Mouse (Mus musculus) layer of hippocampus, adult 9-11 months (tissue): ENCODE data around the gene Glis3.

ENCODE experiments used
- DNase-seq: peaks from one replicate; pipeline ENCODE4 v3.0.0; 2022

Gene Glis3

GRCm38 (mm10) chr19:28377788-28378295 lies 302.0 kb downstream of the Glis3 start:
- DNase-seq: no peak

DNA sequence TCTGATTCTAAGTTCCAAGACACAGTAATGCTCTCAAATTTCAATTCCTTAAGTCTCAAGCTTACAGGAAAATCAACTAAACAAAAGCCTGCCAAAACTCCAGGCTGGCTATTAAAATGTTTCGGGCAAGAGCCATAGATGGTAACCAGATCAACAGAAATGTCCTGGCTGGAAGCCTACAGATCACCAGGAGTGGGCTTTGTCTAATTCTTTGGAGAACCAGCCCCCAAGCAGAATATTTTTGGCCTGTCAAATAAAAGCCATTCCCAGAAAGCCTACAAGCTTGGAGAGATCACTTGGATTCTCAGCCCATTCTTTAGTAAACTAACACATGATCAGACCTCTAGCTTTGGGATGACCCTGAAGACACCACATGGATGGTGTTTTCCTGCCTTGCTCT lies 303.5 kb downstream of the Glis3 start:
- no peak for DNase-seq

- DNase-seq: no peak
Measured at GRCm38 (mm10) chr19:28375746-28376145, 304.1 kb downstream of the Glis3 start.

DNA sequence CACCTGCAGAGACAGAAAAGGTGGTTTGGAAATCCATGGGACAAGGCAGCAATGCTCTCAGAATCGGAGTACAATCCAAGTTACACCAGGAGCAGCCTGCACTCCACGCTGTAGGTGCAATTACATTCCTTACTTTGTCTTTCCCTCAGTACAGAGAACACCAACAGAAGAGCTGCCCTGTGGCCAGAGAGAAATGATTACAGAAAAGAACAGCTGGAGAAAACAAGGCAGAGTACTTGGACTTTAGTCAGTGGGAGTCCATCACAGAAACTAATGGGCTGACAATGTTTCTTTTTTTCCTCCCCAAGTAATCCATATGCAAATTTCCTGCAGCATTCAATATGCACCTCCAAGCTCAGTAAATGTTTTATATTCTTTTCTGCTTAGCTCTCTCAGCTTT lies 305.4 kb downstream of the Glis3 start:
- DNase-seq: no peak

DNA sequence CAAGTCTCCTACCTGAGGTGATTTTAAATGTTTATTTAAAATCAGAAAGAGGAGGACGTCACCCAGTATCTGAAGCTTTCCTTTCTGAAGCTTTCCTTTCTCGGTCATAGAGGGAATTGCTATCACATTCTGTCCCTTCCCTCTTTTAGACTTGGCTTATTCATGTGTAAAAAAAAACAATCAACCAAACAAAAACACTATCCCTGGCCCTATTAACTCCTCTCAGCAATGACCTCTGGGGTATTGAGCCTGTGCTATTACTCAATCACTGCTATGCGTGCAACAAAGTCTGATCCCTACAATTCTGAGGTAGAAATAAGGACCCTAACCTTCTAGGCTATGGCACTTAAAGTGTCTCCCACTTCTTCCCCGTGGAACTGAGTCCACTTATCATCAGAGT lies 311.7 kb downstream of the Glis3 start:
- no peak for DNase-seq

GRCm38 (mm10) chr19:28367274-28367673 lies 312.6 kb downstream of the Glis3 start:
- DNase-seq: no peak

- DNase-seq: no peak
Measured at GRCm38 (mm10) chr19:28366766-28367165, 313.1 kb downstream of the Glis3 start.

DNA sequence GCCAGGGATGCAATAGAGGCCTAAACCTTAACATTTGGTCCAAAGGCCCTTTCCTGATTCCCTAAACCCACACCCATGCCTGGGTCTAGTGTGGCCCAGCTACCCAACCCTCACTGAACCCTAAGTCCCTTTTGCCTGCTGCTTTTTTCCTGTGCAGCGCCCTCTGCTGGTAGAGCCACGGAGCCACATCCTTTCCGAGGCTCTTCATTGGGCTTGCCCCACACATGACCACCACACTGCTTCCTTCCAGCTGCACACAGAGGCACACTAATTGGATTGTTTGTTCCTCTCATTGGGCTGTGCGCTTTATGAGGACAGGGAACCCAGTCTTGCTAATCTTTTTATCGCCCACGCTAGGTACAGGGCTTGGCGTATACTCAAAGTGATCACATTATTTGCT lies 314.0 kb downstream of the Glis3 start:
- DNase-seq: no peak

DNA sequence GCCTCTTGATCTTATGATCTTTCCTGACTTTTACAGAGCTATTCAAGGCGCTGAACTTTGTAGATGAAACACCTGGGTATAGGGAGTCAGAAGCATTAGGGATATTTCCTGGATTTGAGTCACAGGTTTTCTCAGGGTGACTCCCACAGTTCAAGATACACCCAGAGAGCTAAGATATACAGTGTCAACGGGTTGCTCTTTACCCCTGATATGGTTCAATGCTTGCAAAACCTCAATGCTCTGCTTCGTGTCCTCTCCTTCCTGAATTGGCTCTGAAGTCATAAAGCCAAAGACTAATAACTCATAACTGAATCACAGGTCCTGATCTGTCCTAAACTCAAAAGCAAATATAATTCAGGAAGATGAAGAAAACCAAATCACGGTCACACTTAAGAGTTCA lies 319.0 kb downstream of the Glis3 start:
- no peak for DNase-seq

DNA sequence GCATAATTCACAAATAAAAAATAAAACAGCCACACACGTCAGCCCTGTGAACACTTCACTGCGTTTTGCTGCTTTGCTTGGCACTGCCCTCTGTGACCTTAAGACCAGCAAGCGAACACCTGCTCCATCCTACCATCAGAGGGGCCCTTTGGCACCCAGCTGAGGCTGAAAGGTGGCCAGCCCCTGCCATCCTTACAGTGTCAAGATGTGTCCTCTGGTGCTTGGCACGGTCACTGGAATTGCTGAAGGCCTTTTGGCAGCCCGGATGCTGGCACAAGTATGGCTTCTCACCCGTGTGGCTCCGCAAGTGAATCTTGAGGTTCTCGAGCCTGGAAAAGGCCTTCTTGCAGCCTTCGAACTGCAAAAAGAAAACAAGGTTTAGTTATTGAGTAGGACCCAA lies 322.3 kb downstream of the Glis3 start:
- DNase-seq: no peak

- no peak for DNase-seq
Measured at GRCm38 (mm10) chr19:28351068-28352066, 328.5 kb downstream of the Glis3 start.

- no peak for DNase-seq
Measured at GRCm38 (mm10) chr19:28347080-28347825, 332.6 kb downstream of the Glis3 start.

GRCm38 (mm10) chr19:28343640-28344039 lies 336.2 kb downstream of the Glis3 start:
- no peak for DNase-seq

- DNase-seq: no peak
Measured at GRCm38 (mm10) chr19:28337574-28337973, 342.3 kb downstream of the Glis3 start.

GRCm38 (mm10) chr19:28336651-28337510 lies 343.0 kb downstream of the Glis3 start:
- no peak for DNase-seq

GRCm38 (mm10) chr19:28335890-28336289 lies 344.0 kb downstream of the Glis3 start:
- DNase-seq: no peak

DNA sequence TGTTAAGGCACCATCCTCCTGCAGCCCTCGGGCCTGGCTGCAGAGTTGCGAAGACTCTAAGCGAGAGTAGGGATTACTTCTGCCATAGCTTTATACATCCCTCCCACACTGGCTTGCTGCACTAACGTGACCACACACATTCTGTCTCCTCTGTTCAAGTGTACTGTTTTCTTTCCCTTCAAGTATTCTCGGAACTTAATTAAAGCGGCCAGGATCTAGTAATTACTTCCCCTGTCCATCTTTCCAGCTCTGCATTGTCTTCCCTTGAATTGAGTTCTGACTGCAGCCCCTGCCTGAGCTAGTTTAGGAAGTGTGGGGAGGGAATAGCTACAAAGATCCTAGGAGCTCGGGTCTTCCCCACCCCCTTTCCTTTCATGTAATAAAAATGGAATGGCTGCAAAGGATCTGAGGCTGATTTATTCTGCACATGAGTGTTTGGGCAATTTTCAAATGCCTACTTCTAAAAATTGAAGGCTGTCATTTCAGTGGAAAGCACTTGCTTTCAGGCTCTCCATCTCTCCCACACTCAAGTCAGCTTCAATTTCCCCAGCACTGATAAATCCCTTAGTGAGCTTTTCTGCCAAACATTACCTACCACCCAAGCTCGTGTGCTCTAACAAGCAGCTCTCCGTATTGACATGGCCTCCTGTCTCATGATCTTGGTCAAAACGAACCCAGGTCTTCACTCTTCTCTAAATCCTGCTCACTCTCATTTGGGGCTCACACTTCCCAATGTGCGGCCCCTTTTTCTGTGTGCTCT lies 346.7 kb downstream of the Glis3 start:
- no peak for DNase-seq

GRCm38 (mm10) chr19:28328444-28329110 lies 351.3 kb downstream of the Glis3 start:
- peak; percentile 50 for DNase-seq

DNA sequence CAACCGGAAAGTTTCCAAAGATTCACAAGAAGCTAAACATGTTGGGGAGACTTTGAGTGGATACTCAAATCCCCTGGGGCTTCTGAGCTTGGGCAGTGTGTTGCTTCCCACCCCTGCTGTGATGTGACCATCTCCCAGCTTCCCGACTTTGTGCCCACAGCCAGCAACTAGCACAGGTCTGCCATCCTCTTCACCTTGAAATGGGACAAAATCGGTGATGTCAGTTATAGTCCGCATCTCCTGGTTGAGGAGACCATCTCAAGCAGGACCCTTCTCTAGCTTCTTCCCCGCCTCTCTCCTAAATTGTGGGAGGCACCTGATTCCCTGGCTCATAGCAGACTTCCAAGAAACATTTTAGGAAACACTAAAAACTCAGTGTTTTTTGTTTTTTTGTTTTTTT lies 352.3 kb downstream of the Glis3 start:
- no peak for DNase-seq

- no peak for DNase-seq
Measured at GRCm38 (mm10) chr19:28306036-28306435, 373.8 kb downstream of the Glis3 start.

- DNase-seq: no peak
Measured at GRCm38 (mm10) chr19:28305510-28305909, 374.4 kb downstream of the Glis3 start.
